In the genomic region with DNA sequence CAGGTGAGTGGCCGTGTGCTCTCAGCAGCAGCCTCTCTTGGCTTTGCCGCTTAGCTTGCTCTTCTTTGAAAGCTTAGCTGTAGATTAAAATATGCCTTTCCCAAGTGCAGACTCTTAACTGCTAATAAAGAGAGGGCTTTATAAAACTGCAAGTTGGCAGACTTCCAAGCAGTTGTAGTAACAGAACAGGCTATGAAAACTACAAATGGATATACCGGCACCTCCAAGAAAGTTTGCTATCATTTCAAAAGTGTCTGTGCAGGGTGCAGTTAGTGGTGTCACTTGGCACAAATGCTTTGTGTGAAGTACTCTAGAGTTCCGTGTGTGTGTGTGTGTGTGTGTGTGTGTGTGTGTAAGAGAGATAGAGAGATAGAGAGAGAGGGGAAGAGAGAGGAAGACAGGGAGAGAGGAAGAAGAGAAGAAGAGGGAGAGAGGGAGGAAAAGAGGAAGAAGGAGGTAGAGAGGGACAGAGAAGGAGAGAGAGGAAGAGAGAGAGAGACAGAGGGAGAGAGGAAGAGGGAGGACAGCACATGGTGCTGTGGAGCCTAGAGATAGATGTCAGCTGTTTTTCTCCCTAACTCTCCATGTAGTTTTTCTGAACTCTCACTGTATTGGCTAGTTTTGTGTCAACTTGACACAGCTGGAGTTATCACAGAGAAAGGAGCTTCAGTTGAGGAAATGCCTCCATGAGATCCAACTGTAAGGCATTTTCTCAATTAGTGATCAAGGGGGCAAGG, we compare ENCODE assay signal across 12 mouse cellular contexts. TPM values are rescaled to one million over a fixed set of nuclear protein-coding genes. Genes with fewer than 3 reads are reported as not detected.
DNase-seq lines count a peak whose midpoint lies in the region; ATAC-seq and TF ChIP-seq lines count a peak whose summit lies in the region.
"Had no signal": no experiment of that assay in that cellular context is flagged by ENCODE, and none has a peak within 500 bp of the region (broad histone marks: within the 10 kb centered on the region; RNA-seq: fewer than 3 reads in every experiment).

No protein-coding gene starts in this region.

- dilution Hi-C loops in CH12.LX (cut with MboI; ENCODE audit: extremely low pct_ligation_motif_present, extremely low pct_unique_long_range_greater_than_20kb, low sequenced_read_pairs): no loop called here

- peak; percentile 58 for DNase-seq in kidney, adult 9 months
- no peak for DNase-seq in kidney, adult 18-20 months
- DNase-seq in CH12.LX (ENCODE audit: extremely low read depth): no peak
- DNase-seq in brain, adult 2 months (ENCODE audit: low read depth, low spot score): peak; percentile 25
- no peak for DNase-seq in urinary bladder, postnatal 36 days (ENCODE audit: low spot score in 2 of 2)
- no peak for DNase-seq in urinary bladder, postnatal 14 days (ENCODE audit: low spot score)

- H3K9ac ChIP-seq in CH12.LX (ENCODE audit: insufficient read depth, low read depth): peak overlapping the region; percentile 18; the same call in 1 of the 2 replicates
- peak overlapping the region; percentile 2; the same call in 1 of the 2 replicates for H3K9ac ChIP-seq in liver, embryonic 16.5 days (ENCODE audit: low read depth, low read length)
- H3K9ac ChIP-seq in neural tube, embryonic 15.5 days (replicated peaks): no peak overlapping the region
- H3K9ac ChIP-seq: midbrain, embryonic 12.5 days had no signal

- peak overlapping the region; percentile 43; the same call in 1 of the 2 replicates for H3K27ac ChIP-seq in CH12.LX (ENCODE audit: insufficient read depth, low read depth)
- H3K27ac ChIP-seq in liver, embryonic 16.5 days (ENCODE audit: low read length): no peak overlapping the region
- no peak overlapping the region for H3K27ac ChIP-seq in neural tube, embryonic 15.5 days (replicated peaks)
- H3K27ac ChIP-seq: midbrain, embryonic 12.5 days had no signal

- no peak for TF ChIP-seq EP300 in CH12.LX (IDR thresholded peaks at IDR 0.05; ENCODE audit: low read length)

- H3K27me3 ChIP-seq in CH12.LX (replicated peaks): no peaks in the 10 kb centered on the region
- no peaks in the 10 kb centered on the region for H3K27me3 ChIP-seq in liver, embryonic 16.5 days (ENCODE audit: control insufficient read depth, insufficient read depth, low read depth, low read length)
- no peaks in the 10 kb centered on the region for H3K27me3 ChIP-seq in neural tube, embryonic 15.5 days (replicated peaks)
- H3K27me3 ChIP-seq: midbrain, embryonic 12.5 days; Patski had no signal

- H3K36me3 ChIP-seq in CH12.LX (replicated peaks in 1 of 2; ENCODE audit: control insufficient read depth in 1 of 2, insufficient read depth in 1 of 2, low read length in 1 of 2): no peaks in the 10 kb centered on the region
- H3K36me3 ChIP-seq in liver, embryonic 16.5 days (ENCODE audit: control insufficient read depth, insufficient read depth): no peaks in the 10 kb centered on the region
- no peaks in the 10 kb centered on the region for H3K36me3 ChIP-seq in neural tube, embryonic 15.5 days
- H3K36me3 ChIP-seq: midbrain, embryonic 12.5 days had no signal

- no peak for TF ChIP-seq RAD21 in CH12.LX (IDR thresholded peaks at IDR 0.05; ENCODE audit: low read depth, low read length)

- H3K4me1 ChIP-seq in CH12.LX (ENCODE audit: control insufficient read depth in 1 of 2, insufficient read depth in 2 of 2): peaks cover 7 to 22% of the 10 kb centered on the region in 2 experiments; a peak in 3 of 4 replicates
- H3K4me1 ChIP-seq in liver, embryonic 16.5 days (ENCODE audit: control insufficient read depth, low read depth, low read length): no peaks in the 10 kb centered on the region
- peaks cover 7% of the 10 kb centered on the region; the same call in 1 of the 2 replicates for H3K4me1 ChIP-seq in neural tube, embryonic 15.5 days
- H3K4me1 ChIP-seq: midbrain, embryonic 12.5 days had no signal

- H3K79me2 ChIP-seq in CH12.LX (replicated peaks; ENCODE audit: control insufficient read depth, extremely low read depth, insufficient read depth, poor library complexity, severe bottlenecking): no peaks in the 10 kb centered on the region

- no peak for TF ChIP-seq CTCF in CH12.LX (conservative IDR thresholded peaks at IDR 0.05 in 1 of 2, IDR thresholded peaks at IDR 0.05 in 1 of 2; ENCODE audit: low read depth in 2 of 2, low read length in 2 of 2)

- WGBS in liver, embryonic 16.5 days (ENCODE audit: insufficient replicate concordance): 21% methylated on average over 4 of the region's 4 CpGs
- WGBS in neural tube, embryonic 15.5 days: 52% methylated on average over 4 of the region's 4 CpGs

- peak overlapping the region; percentile 67 for H3K4me2 ChIP-seq in CH12.LX (ENCODE audit: insufficient read depth, low read depth, poor library complexity, severe bottlenecking)
- H3K4me2 ChIP-seq in liver, embryonic 16.5 days (ENCODE audit: low read depth, low read length): peak overlapping the region; percentile 55
- H3K4me2 ChIP-seq in neural tube, embryonic 15.5 days: no peak overlapping the region
- H3K4me2 ChIP-seq: midbrain, embryonic 12.5 days had no signal

- in situ Hi-C loops in CH12.LX (cut with MboI; ENCODE audit: low pct_ligation_motif_present, low pct_unique_long_range_greater_than_20kb, low sequenced_read_pairs): no loop called here

- no peak for ATAC-seq in liver, embryonic 16.5 days (ENCODE audit: low read depth)
- no peak for ATAC-seq in neural tube, embryonic 15.5 days (ENCODE audit: low FRiP score)

- no peaks in the 10 kb centered on the region for H3K9me3 ChIP-seq in CH12.LX (replicated peaks; ENCODE audit: low read length)
- no peaks in the 10 kb centered on the region for H3K9me3 ChIP-seq in liver, embryonic 16.5 days (replicated peaks; ENCODE audit: control insufficient read depth, low read length)
- no peaks in the 10 kb centered on the region for H3K9me3 ChIP-seq in neural tube, embryonic 15.5 days (replicated peaks)
- H3K9me3 ChIP-seq: midbrain, embryonic 12.5 days had no signal

- TF ChIP-seq POLR2A in CH12.LX (IDR thresholded peaks at IDR 0.05; ENCODE audit: low read depth, low read length): no peak

- H3K4me3 ChIP-seq in CH12.LX (replicated peaks in 1 of 3; ENCODE audit: low read depth in 2 of 3, low read length in 2 of 3, poor library complexity in 1 of 3): peak overlapping the region; percentile 38 to 66 (median 51)
- H3K4me3 ChIP-seq in liver, embryonic 16.5 days (ENCODE audit: low read depth, low read length): peak overlapping the region; percentile 39
- no peak overlapping the region for H3K4me3 ChIP-seq in neural tube, embryonic 15.5 days (replicated peaks)
- H3K4me3 ChIP-seq: midbrain, embryonic 12.5 days had no signal

TF ChIP-seq in CH12.LX, 34 proteins besides CTCF, POLR2A, EP300 and RAD21:
- TF ChIP-seq POLR2AphosphoS2 (IDR thresholded peaks at IDR 0.05; ENCODE audit: low read depth, low read length) (no peak), BHLHE40 (IDR thresholded peaks at IDR 0.05; ENCODE audit: low read depth, low read length) (no peak), MYC (IDR thresholded peaks at IDR 0.05; ENCODE audit: low read depth, low read length) (no peak), SIN3A (IDR thresholded peaks at IDR 0.05; ENCODE audit: low read length) (no peak), TCF12 (IDR thresholded peaks at IDR 0.05; ENCODE audit: low read depth, low read length) (no peak), MEF2A (IDR thresholded peaks at IDR 0.05; ENCODE audit: borderline replicate concordance, low read depth, low read length) (no peak), PAX5 (IDR thresholded peaks at IDR 0.05; ENCODE audit: low read length) (no peak), CHD2 (IDR thresholded peaks at IDR 0.05; ENCODE audit: low read length) (no peak), CHD1 (IDR thresholded peaks at IDR 0.05; ENCODE audit: low read depth, low read length) (no peak), NELFE (IDR thresholded peaks at IDR 0.05; ENCODE audit: low read depth, low read length) (no peak), UBTF (IDR thresholded peaks at IDR 0.05; ENCODE audit: low read depth, low read length) (no peak), MAFK (IDR thresholded peaks at IDR 0.05; ENCODE audit: insufficient replicate concordance, low read length) (no peak), SMC3 (IDR thresholded peaks at IDR 0.05; ENCODE audit: low read depth, low read length) (no peak), ZC3H11A (IDR thresholded peaks at IDR 0.05; ENCODE audit: low read depth, low read length) (no peak)

RNA-seq across cellular contexts. Expression of a gene that starts 0.6 kb away (rescaled TPM):
- total RNA-seq in CH12.LX (2012; rRNA removed) (0.17 TPM in 2 replicates), CH12.LX (2014; rRNA removed) (1.0 TPM in 2 replicates)
- 0.69 and 0.79 TPM in 2 replicates for polyA plus RNA-seq in CH12.LX (2012; ENCODE audit: insufficient read length, low read depth)
- 0.15 and 0.17 TPM in 2 replicates for polyA plus RNA-seq in liver, embryonic 16.5 days (2015; fragmentation: Nextera tagmentation; extraction: Ambion mirVana)
- polyA plus RNA-seq in neural tube, embryonic 15.5 days (2015; fragmentation: Nextera tagmentation; extraction: Ambion mirVana): 0.09 and 0.75 TPM in 2 replicates
- polyA plus RNA-seq: embryonic facial prominence, embryonic 11.5 days; midbrain, embryonic 12.5 days had no signal

RNA-seq across cellular contexts. Expression of a gene that starts 53.7 kb away (rescaled TPM):
- total RNA-seq in CH12.LX (2012; rRNA removed): not detected in 2 replicates
- not detected in 2 replicates for total RNA-seq in CH12.LX (2014; rRNA removed)
- not detected in 2 replicates for polyA plus RNA-seq in CH12.LX (2012; ENCODE audit: insufficient read length, low read depth)
- not detected in 2 replicates for polyA plus RNA-seq in liver, embryonic 16.5 days (2015; fragmentation: Nextera tagmentation; extraction: Ambion mirVana)
- polyA plus RNA-seq in neural tube, embryonic 15.5 days (2015; fragmentation: Nextera tagmentation; extraction: Ambion mirVana): 1.7 and 2.2 TPM in 2 replicates
- total RNA-seq: hematopoietic stem cell, adult 5-6 weeks had no signal
- polyA plus RNA-seq: embryonic facial prominence, embryonic 11.5 days; Patski had no signal

Comparison
In these comparisons a context has a peak if more than half of its experiments do, and no peak if none do; other contexts are left out.
1. DNase-seq: peak in kidney, adult 9 months (single experiment) and brain, adult 2 months (single experiment); none in kidney, adult 18-20 months (single experiment), CH12.LX (single experiment), urinary bladder, postnatal 36 days (0 of 2) and urinary bladder, postnatal 14 days (single experiment).